Mouse (Mus musculus) lung, postnatal 14 days (tissue): ENCODE measurements around the gene Fkbp14.

Source experiments
- DNase-seq: peaks from one replicate; pipeline ENCODE4 v3.0.0; 2021

Gene Fkbp14

GRCm38 (mm10) chr6:54542836-54543235 is 54.3 kb downstream of the Fkbp14 start:
- no peak for DNase-seq

GRCm38 (mm10) chr6:54540252-54540887 is 56.7 kb downstream of the Fkbp14 start:
- DNase-seq = peak; percentile 10

- no peak for DNase-seq
Observed at GRCm38 (mm10) chr6:54539396-54539795, 57.7 kb downstream of the Fkbp14 start.

- no peak for DNase-seq
Observed at GRCm38 (mm10) chr6:54538773-54539173, 58.3 kb downstream of the Fkbp14 start.

- no peak for DNase-seq
Observed at GRCm38 (mm10) chr6:54537053-54537452, 60.1 kb downstream of the Fkbp14 start.

GRCm38 (mm10) chr6:54535485-54535884 is 61.6 kb downstream of the Fkbp14 start:
- DNase-seq = no peak

- DNase-seq = no peak
Observed at GRCm38 (mm10) chr6:54531048-54531481, 66.0 kb downstream of the Fkbp14 start.

- DNase-seq = no peak
Observed at GRCm38 (mm10) chr6:54530182-54530581, 66.9 kb downstream of the Fkbp14 start.

GRCm38 (mm10) chr6:54528666-54529065 is 68.4 kb downstream of the Fkbp14 start:
- no peak for DNase-seq
